Mouse (Mus musculus) bone marrow, adult 2 months (tissue): ENCODE results near the gene Lrfn3. TPM values are rescaled to one million over a fixed set of nuclear protein-coding genes. Genes with fewer than 3 reads are reported as not detected.

Experiments used
- H3K27ac ChIP-seq: fragments of 200-500 bp; 2 replicates; pipeline ENCODE4 v1.5.1; 2012; ENCODE audit warnings: low read depth, mild to moderate bottlenecking, control low read depth, inconsistent platforms, low read length; ENCODE audit not compliant: control insufficient read depth, poor library complexity, insufficient read depth
- H3K4me1 ChIP-seq: fragments of 200-500 bp; 2 replicates; pipeline ENCODE4 v1.6.1; 2011; ENCODE audit warnings: low read length; ENCODE audit not compliant: control insufficient read depth, insufficient read depth
- H3K4me3 ChIP-seq: fragments of 200-500 bp; replicated peaks from 2 replicates; pipeline ENCODE3; 2011; ENCODE audit warnings: mild to moderate bottlenecking, low read depth, low read length, control low read depth; ENCODE audit not compliant: control insufficient read depth
- CTCF ChIP-seq: fragments of 200-500 bp; IDR thresholded peaks from 2 replicates; pipeline ENCODE4 v1.5.1; 2011; ENCODE audit warnings: low read length, control low read depth; ENCODE audit not compliant: control insufficient read depth, insufficient read depth
- POLR2A ChIP-seq: fragments of 200-500 bp; IDR thresholded peaks from 2 replicates; pipeline ENCODE4 v1.6.1; 2011; ENCODE audit warnings: low read depth, mild to moderate bottlenecking, control low read depth, low read length, borderline replicate concordance; ENCODE audit not compliant: control insufficient read depth
- WGBS: fragments of 180-500 bp; shearing (Covaris S2); methylation state at CpG from one replicate; pipeline ENCODE4 v1.1.7; 2018; 5-methylcytosine and 5-hydroxymethylcytosine counted together
- polyA plus RNA-seq: library from polyadenylated mRNA; stranded (reverse); fragments of >200 nt; gene quantifications from 2 replicates; pipeline ENCODE4 v1.2.4, GENCODE M21; 2011; ENCODE audit warnings: low replicate concordance; ENCODE audit not compliant: missing spikeins, insufficient read depth, insufficient read length

Gene Lrfn3
- polyA plus RNA-seq, 1 experiment, result 0.70 TPM

DNA sequence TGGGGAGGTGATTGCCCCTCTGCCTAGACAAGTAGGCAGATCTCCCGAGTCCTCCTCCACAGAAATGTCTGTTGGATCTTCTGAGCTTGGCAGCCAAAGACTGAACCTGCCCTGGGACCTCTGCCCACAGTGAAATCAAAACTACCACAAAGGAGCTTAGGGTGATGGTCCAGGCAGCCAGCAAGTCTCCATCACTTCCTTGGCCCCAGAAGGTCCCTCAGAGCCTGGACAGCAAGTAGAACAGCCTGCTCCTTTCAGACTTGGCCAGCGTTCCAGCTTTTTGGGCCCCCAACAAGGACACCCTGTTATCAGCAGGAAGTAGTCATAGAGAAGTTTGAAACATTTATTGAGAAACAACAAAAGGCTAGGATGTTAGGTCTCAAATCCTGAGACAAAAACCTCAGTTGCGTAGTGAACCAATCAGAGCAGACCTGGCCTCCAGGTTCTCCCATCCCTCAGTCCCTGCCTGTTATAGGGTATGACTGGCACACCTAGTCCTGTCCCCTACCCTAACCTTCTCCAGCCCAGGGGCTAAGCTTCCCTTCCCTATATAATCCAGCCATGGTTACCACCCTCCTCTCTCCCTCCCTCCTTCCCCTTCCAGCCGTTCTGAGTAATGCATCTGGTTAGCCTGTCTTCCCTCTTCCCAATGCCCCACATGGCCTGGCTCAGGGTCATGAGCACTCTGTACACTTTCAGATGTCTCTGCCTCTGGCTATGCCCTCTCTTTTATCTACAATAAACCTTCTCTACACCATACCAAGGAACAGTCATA, 30.4 kb upstream of the Lrfn3 start:
- TF ChIP-seq POLR2A (no peak), CTCF (no peak)
- peak overlapping the region; percentile 26 for H3K4me3 ChIP-seq
- 49% methylated on average over 4 of the region's 4 CpGs for WGBS
- peak overlapping the region; percentile 86 for H3K27ac ChIP-seq
- peaks cover 6% of the 10 kb centered on the region for H3K4me1 ChIP-seq

DNA sequence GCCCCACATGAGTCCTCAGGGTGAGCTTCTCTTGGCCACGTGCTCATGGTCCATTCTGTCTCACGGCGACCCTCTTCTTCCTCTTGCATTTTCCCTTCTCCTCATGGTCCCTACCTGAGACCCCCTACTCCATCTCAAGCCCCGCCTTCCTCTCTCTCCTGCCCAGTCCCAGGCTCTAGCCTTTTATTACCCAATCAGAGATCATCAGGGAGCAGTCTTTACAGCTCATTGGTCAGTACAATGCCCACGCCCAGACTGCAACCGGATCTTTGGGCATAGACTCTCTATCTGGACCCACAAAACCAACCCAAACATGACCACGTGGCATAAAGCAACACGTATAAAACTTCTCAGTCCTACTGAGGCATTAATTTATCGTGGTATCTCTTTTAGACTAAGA, 21.5 kb upstream of the Lrfn3 start:
- no peaks in the 10 kb centered on the region for H3K4me1 ChIP-seq
- 77% methylated on average over 9 of the region's 9 CpGs for WGBS
- H3K27ac ChIP-seq, result no peak overlapping the region
- no peak overlapping the region for H3K4me3 ChIP-seq
- no peak for TF ChIP-seq CTCF
- TF ChIP-seq POLR2A, result no peak

DNA sequence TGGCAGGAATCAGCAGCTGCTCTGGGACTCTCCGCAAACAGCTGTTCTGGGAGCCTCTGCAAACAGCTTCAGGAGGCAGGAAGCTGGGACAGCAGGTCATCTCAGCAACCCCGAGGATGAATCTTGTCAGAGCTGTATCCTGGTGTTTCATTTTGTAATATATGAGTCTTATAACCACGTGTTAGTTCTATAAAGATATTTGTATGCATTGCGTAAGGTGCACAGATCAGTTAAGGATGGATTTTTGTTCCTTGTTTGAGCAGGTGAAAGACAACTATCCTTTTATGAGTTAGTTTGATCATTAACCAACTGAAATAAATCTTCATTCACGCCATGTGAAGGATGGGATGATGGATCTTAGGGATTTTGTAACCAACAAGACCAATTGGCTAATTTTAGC, 17.5 kb upstream of the Lrfn3 start:
- Histone ChIP-seq H3K4me1 (no peaks in the 10 kb centered on the region), H3K27ac (no peak overlapping the region), H3K4me3 (no peak overlapping the region)
- WGBS, result 49% methylated on average over 5 of the region's 5 CpGs
- TF ChIP-seq POLR2A, result no peak
- TF ChIP-seq CTCF, result no peak

DNA sequence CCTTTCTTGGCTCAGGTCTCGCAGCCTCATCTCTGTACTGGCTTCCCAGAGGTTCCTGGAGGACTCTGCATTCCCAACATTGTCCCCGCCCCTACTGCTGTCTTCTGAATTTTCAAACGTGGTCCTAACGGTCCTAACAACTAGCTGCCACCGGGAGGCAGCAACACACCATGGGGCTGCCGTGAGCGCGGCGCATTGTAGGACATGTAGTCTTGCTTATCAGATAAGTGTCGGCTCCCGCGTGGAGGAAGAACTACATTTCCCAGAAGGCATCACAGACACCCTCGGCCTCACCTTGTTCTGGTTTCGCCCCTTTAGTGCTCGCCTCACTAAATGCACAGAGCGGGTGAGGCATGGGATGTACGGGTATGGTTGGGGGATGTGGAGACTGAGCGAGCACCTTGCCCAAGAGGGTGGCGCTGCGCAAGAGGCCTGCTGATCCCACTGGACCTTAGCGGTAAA, 11.0 kb upstream of the Lrfn3 start:
- WGBS, result under 1% methylated on average over 21 of the region's 21 CpGs
- Histone ChIP-seq H3K27ac (no peak overlapping the region), H3K4me1 (no peaks in the 10 kb centered on the region), H3K4me3 (peak overlapping the region; percentile 67)
- TF ChIP-seq CTCF (peak; percentile 99), POLR2A (peak; percentile 24; the same call in 1 of the 2 replicates)

DNA sequence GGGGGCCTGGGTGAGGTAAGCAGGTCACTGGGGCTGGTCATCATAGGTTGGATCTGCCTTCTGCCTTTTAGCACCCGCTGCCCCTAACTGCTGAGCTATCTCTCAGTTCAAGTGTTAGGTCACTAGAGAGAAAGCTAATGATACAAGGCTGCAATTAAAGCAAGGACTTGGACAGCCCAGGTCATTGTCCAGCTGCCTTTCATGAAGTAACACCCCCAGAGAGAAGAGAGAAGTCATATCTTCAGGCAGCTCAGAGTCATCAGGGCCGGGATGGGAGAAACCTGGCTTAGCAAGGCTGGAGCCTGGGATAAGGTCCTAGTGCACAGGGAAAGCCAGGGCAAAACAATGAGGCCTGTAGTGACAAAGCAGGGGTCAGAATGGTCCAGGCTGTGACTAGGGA, 4.9 kb upstream of the Lrfn3 start:
- Histone ChIP-seq H3K4me3 (no peak overlapping the region), H3K4me1 (no peaks in the 10 kb centered on the region), H3K27ac (no peak overlapping the region)
- 74% methylated on average over 2 of the region's 2 CpGs for WGBS
- TF ChIP-seq CTCF (no peak), POLR2A (no peak)

- WGBS, result 64% methylated on average over 6 of the region's 6 CpGs
- Histone ChIP-seq H3K4me3 (no peak overlapping the region), H3K27ac (no peak overlapping the region), H3K4me1 (no peaks in the 10 kb centered on the region)
- no peak for TF ChIP-seq POLR2A
- TF ChIP-seq CTCF, result no peak
These were observed 769 bp upstream of the Lrfn3 start for GRCm38 (mm10) chr7:30363344-30363738.

DNA sequence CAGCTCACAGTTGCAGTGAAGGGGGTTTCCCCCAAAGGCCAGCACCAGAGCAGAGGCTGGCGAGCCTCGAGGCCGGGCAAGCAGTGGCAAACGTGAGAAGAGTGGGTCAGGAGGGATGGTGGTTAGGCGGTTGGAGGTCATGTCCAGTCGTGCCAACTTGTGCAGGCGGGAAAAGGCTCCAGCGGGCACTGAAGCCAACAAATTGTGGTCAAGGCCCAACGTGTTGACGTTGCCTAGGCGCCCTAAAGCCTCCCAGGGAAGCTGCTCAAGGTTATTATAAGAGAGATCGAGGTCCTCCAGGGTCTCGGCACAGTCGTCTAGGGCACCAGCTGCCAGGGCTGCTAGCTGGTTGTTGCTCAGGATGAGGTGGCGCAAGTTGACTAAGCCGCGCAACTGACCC, 2.5 kb downstream of the Lrfn3 start:
- TF ChIP-seq POLR2A (no peak), CTCF (no peak)
- Histone ChIP-seq H3K4me3 (no peak overlapping the region), H3K27ac (no peak overlapping the region), H3K4me1 (no peaks in the 10 kb centered on the region)
- 84% methylated on average over 17 of the region's 17 CpGs for WGBS

DNA sequence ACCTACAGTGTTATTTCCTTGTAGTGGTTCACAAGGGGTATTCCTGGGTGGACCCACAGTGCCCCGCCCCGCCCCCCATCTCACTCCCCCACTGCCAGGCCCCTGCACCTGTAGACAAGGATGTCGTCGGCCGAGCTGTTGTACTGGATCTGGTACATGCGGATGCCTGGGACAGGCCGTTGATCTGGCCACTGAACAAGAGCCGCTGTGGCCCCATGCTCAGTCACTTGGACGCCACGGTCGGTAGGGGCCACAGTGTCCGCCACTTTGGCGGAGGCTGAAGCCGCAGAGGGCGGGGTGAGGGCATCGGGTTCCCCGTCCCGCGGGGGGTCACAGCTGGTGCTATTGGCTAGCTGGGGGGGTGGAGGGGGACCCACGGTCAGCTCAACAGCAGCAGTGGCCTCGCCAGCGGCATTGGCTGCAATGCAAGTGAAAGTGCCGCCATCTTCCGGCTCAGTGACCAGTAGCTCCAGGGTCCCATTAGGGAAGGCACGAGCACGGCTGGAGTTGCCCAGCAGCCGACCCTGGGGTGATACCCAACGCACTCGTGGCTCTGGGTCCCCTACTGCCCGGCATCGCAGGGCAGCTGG, 3.2 kb downstream of the Lrfn3 start:
- H3K27ac ChIP-seq, result no peak overlapping the region
- 83% methylated on average over 31 of the region's 31 CpGs for WGBS
- H3K4me1 ChIP-seq, result no peaks in the 10 kb centered on the region
- TF ChIP-seq POLR2A (no peak), CTCF (no peak)
- no peak overlapping the region for H3K4me3 ChIP-seq
